Mouse (Mus musculus): ENCODE data around the gene Fadd. TPM values are rescaled to one million over a fixed set of nuclear protein-coding genes. Genes with fewer than 3 reads are reported as not detected.

Gene Fadd
- polyA plus RNA-seq, 1 experiment from 2014 or later, result 10.1 TPM

GRCm38 (mm10) chr7:144529851-144530250 lies 52.4 kb downstream of the Fadd start:
- WGBS (ENCODE audit: missing documents), result 91% methylated on average over 3 of the region's 3 CpGs
- Histone ChIP-seq H3K27ac (no peak overlapping the region), H3K36me3 (ENCODE audit: inconsistent target) (no peaks in the 10 kb centered on the region), H3K79me2 (ENCODE audit: inconsistent target) (peaks cover 88% of the 10 kb centered on the region), H3K4me3 (ENCODE audit: inconsistent target) (no peak overlapping the region)

GRCm38 (mm10) chr7:144527723-144528221 lies 54.5 kb downstream of the Fadd start:
- 25% methylated on average over 1 of the region's 1 CpGs for WGBS (ENCODE audit: missing documents)
- Histone ChIP-seq H3K79me2 (ENCODE audit: inconsistent target) (peaks cover 83% of the 10 kb centered on the region; the same call in 1 of the 2 replicates), H3K4me3 (ENCODE audit: inconsistent target) (no peak overlapping the region)

More at GRCm38 (mm10) chr7:144527723-144528221, 54.5 kb downstream of the Fadd start:
- Histone ChIP-seq H3K27ac (no peak overlapping the region), H3K36me3 (ENCODE audit: inconsistent target) (no peaks in the 10 kb centered on the region)

Other genes with a start within 250 kb of the Fadd start
- 0.66 to 14.8 TPM (median 4.4 TPM) in 3 replicates for gene Cttn, start 111.5 kb downstream of the Fadd start, polyA plus RNA-seq (2018)
- 25.9 to 74.0 TPM (median 35.3 TPM) in 3 replicates for gene Ppfia1, start 28.7 kb downstream of the Fadd start, polyA plus RNA-seq (2018)
- not detected in 3 replicates for gene Ano1, start 169.5 kb upstream of the Fadd start, polyA plus RNA-seq (2018)